Mouse (Mus musculus): ENCODE data around the gene Ski. TPM values are rescaled to one million over a fixed set of nuclear protein-coding genes. Genes with fewer than 3 reads are reported as not detected.

Gene Ski
- polyA plus RNA-seq, 1 experiment from 2014 or later = 13.3 TPM

- Histone ChIP-seq H3K9ac (ENCODE audit: low read depth, low read length) (no peak overlapping the region), H3K27me3 (replicated peaks; ENCODE audit: control insufficient read depth, insufficient read depth, low read length) (no peaks in the 10 kb centered on the region), H3K4me2 (replicated peaks; ENCODE audit: low read depth) (no peak overlapping the region), H3K36me3 (ENCODE audit: control insufficient read depth, insufficient read depth) (no peaks in the 10 kb centered on the region), H3K27ac (ENCODE audit: low read depth, low read length) (no peak overlapping the region), H3K4me3 (ENCODE audit: low read depth, low read length) (no peak overlapping the region), H3K9me3 (ENCODE audit: control insufficient read depth) (no peaks in the 10 kb centered on the region), H3K4me1 (replicated peaks; ENCODE audit: control insufficient read depth, insufficient read depth, low read length) (peaks cover 10% of the 10 kb centered on the region; the same call in 1 of the 2 replicates)
- no peak for ATAC-seq
- no peak for TF ChIP-seq CTCF (IDR thresholded peaks at IDR 0.05; ENCODE audit: low read depth)
- 63% methylated on average over 6 of the region's 6 CpGs for WGBS
These were observed 23.5 kb upstream of the Ski start for GRCm38 (mm10) chr4:155245770-155246492.

- no peaks in the 10 kb centered on the region for H3K9me3 ChIP-seq (ENCODE audit: control insufficient read depth)
- no peak overlapping the region for H3K4me3 ChIP-seq (ENCODE audit: low read depth, low read length)
- ATAC-seq = no peak
- H3K36me3 ChIP-seq (ENCODE audit: control insufficient read depth, insufficient read depth) = no peaks in the 10 kb centered on the region
- no peak overlapping the region for H3K27ac ChIP-seq (ENCODE audit: low read depth, low read length)
- no peak overlapping the region for H3K9ac ChIP-seq (ENCODE audit: low read depth, low read length)
- WGBS = 83% methylated on average over 12 of the region's 12 CpGs
- no peak overlapping the region for H3K4me2 ChIP-seq (replicated peaks; ENCODE audit: low read depth)
- no peaks in the 10 kb centered on the region for H3K27me3 ChIP-seq (replicated peaks; ENCODE audit: control insufficient read depth, insufficient read depth, low read length)
- 0 out of 2 replicates have a peak, but pooled peaks cover 7% of the 10 kb centered on the region for H3K4me1 ChIP-seq (replicated peaks; ENCODE audit: control insufficient read depth, insufficient read depth, low read length)
- TF ChIP-seq CTCF (IDR thresholded peaks at IDR 0.05; ENCODE audit: low read depth) = no peak
These were observed 20.8 kb upstream of the Ski start for GRCm38 (mm10) chr4:155243233-155243632.

GRCm38 (mm10) chr4:155242292-155242691, 19.9 kb upstream of the Ski start:
- WGBS = 91% methylated on average over 5 of the region's 5 CpGs
- H3K4me1 ChIP-seq (replicated peaks; ENCODE audit: control insufficient read depth, insufficient read depth, low read length) = 0 out of 2 replicates have a peak, but pooled peaks cover 7% of the 10 kb centered on the region
- no peak overlapping the region for H3K9ac ChIP-seq (ENCODE audit: low read depth, low read length)
- H3K27me3 ChIP-seq (replicated peaks; ENCODE audit: control insufficient read depth, insufficient read depth, low read length) = no peaks in the 10 kb centered on the region
- no peaks in the 10 kb centered on the region for H3K9me3 ChIP-seq (ENCODE audit: control insufficient read depth)
- no peaks in the 10 kb centered on the region for H3K36me3 ChIP-seq (ENCODE audit: control insufficient read depth, insufficient read depth)
- ATAC-seq = no peak
- H3K4me2 ChIP-seq (replicated peaks; ENCODE audit: low read depth) = no peak overlapping the region
- H3K27ac ChIP-seq (ENCODE audit: low read depth, low read length) = no peak overlapping the region
- TF ChIP-seq CTCF (IDR thresholded peaks at IDR 0.05; ENCODE audit: low read depth) = no peak
- no peak overlapping the region for H3K4me3 ChIP-seq (ENCODE audit: low read depth, low read length)

GRCm38 (mm10) chr4:155241789-155242188, 19.4 kb upstream of the Ski start:
- H3K27me3 ChIP-seq (replicated peaks; ENCODE audit: control insufficient read depth, insufficient read depth, low read length) = no peaks in the 10 kb centered on the region
- no peak overlapping the region for H3K9ac ChIP-seq (ENCODE audit: low read depth, low read length)
- WGBS = 67% methylated on average over 9 of the region's 9 CpGs
- H3K4me1 ChIP-seq (replicated peaks; ENCODE audit: control insufficient read depth, insufficient read depth, low read length) = 0 out of 2 replicates have a peak, but pooled peaks cover 7% of the 10 kb centered on the region
- no peak overlapping the region for H3K4me3 ChIP-seq (ENCODE audit: low read depth, low read length)
- 0 out of 2 replicates have a peak, but pooled peaks have one; percentile 2 for TF ChIP-seq CTCF (IDR thresholded peaks at IDR 0.05; ENCODE audit: low read depth)
- no peak overlapping the region for H3K4me2 ChIP-seq (replicated peaks; ENCODE audit: low read depth)
- ATAC-seq = no peak
- no peak overlapping the region for H3K27ac ChIP-seq (ENCODE audit: low read depth, low read length)
- H3K9me3 ChIP-seq (ENCODE audit: control insufficient read depth) = no peaks in the 10 kb centered on the region
- H3K36me3 ChIP-seq (ENCODE audit: control insufficient read depth, insufficient read depth) = no peaks in the 10 kb centered on the region

- H3K27ac ChIP-seq (ENCODE audit: low read depth, low read length) = no peak overlapping the region
- no peak for ATAC-seq
- no peaks in the 10 kb centered on the region for H3K36me3 ChIP-seq (ENCODE audit: control insufficient read depth, insufficient read depth)
- H3K4me3 ChIP-seq (ENCODE audit: low read depth, low read length) = no peak overlapping the region
- 65% methylated on average over 6 of the region's 6 CpGs for WGBS
- H3K4me2 ChIP-seq (replicated peaks; ENCODE audit: low read depth) = no peak overlapping the region
- no peaks in the 10 kb centered on the region for H3K9me3 ChIP-seq (ENCODE audit: control insufficient read depth)
- no peak overlapping the region for H3K9ac ChIP-seq (ENCODE audit: low read depth, low read length)
- no peak for TF ChIP-seq CTCF (IDR thresholded peaks at IDR 0.05; ENCODE audit: low read depth)
- H3K27me3 ChIP-seq (replicated peaks; ENCODE audit: control insufficient read depth, insufficient read depth, low read length) = no peaks in the 10 kb centered on the region
- peaks cover 14% of the 10 kb centered on the region for H3K4me1 ChIP-seq (replicated peaks; ENCODE audit: control insufficient read depth, insufficient read depth, low read length)
These were observed 17.1 kb upstream of the Ski start for GRCm38 (mm10) chr4:155239494-155239893.

- H3K27me3 ChIP-seq (replicated peaks; ENCODE audit: control insufficient read depth, insufficient read depth, low read length) = no peaks in the 10 kb centered on the region
- H3K9me3 ChIP-seq (ENCODE audit: control insufficient read depth) = no peaks in the 10 kb centered on the region
- 31% methylated on average over 5 of the region's 5 CpGs for WGBS
- no peak for TF ChIP-seq CTCF (IDR thresholded peaks at IDR 0.05; ENCODE audit: low read depth)
- H3K4me1 ChIP-seq (replicated peaks; ENCODE audit: control insufficient read depth, insufficient read depth, low read length) = peaks cover 26% of the 10 kb centered on the region
- H3K27ac ChIP-seq (ENCODE audit: low read depth, low read length) = peak overlapping the region; percentile 29; the same call in 1 of the 2 replicates
- H3K9ac ChIP-seq (ENCODE audit: low read depth, low read length) = no peak overlapping the region
- no peaks in the 10 kb centered on the region for H3K36me3 ChIP-seq (ENCODE audit: control insufficient read depth, insufficient read depth)
- no peak overlapping the region for H3K4me3 ChIP-seq (ENCODE audit: low read depth, low read length)
- no peak for ATAC-seq
- H3K4me2 ChIP-seq (replicated peaks; ENCODE audit: low read depth) = no peak overlapping the region
These were observed 15.9 kb upstream of the Ski start for GRCm38 (mm10) chr4:155238276-155238675.

All from intestine, postnatal 0 days (tissue).